Mouse (Mus musculus) MEL (cell line): ENCODE data around the gene Gmppb. TPM values are rescaled to one million over a fixed set of nuclear protein-coding genes. Genes with fewer than 3 reads are reported as not detected.
A peak's percentile ranks its signal among the peaks of the same experiment; 100 is the strongest.

ENCODE experiments used
- DNase-seq: peaks from one replicate; pipeline ENCODE4 v3.0.0; 2011; ENCODE audit warnings: low read depth, low spot score
- H3K27ac ChIP-seq: 2 replicates; pipeline ENCODE4 v1.5.1; 2012; ENCODE audit warnings: low read depth, mild to moderate bottlenecking, control low read depth, low read length, moderate library complexity; ENCODE audit not compliant: control insufficient read depth
- H3K27me3 ChIP-seq, 2 experiments: fragments of 150-350 bp in 1 of 2; sonication (generic) in 1 of 2; 2 replicates each; pipeline ENCODE4 v1.6.1; 2012; ENCODE audit warnings: low read length in 2 of 2, mild to moderate bottlenecking in 2 of 2, improper control_type of control experiment in 1 of 2, moderate library complexity in 1 of 2; ENCODE audit not compliant: insufficient read depth in 2 of 2, control insufficient read depth in 1 of 2
- H3K36me3 ChIP-seq, 2 experiments: 2 replicates each; pipeline ENCODE4 v1.6.1; 2012 to 2014; ENCODE audit warnings: low read length in 2 of 2, improper control_type of control experiment in 1 of 2, inconsistent platforms in 1 of 2, mild to moderate bottlenecking in 1 of 2; ENCODE audit not compliant: insufficient read depth in 2 of 2, control insufficient read depth in 1 of 2
- H3K4me1 ChIP-seq, 2 experiments: fragments of 150-350 bp in 1 of 2; sonication (generic) in 1 of 2; 2 replicates each; pipeline ENCODE4 v1.6.1; 2012; ENCODE audit warnings: low read length in 2 of 2, improper control_type of control experiment in 1 of 2, mild to moderate bottlenecking in 1 of 2; ENCODE audit not compliant: insufficient read depth in 2 of 2, control insufficient read depth in 1 of 2
- H3K4me3 ChIP-seq, 2 experiments: fragments of 150-350 bp in 1 of 2; sonication (generic) in 1 of 2; 2 replicates each; pipeline ENCODE4 v1.5.1; 2012; ENCODE audit warnings: low read depth in 2 of 2, low read length in 2 of 2, mild to moderate bottlenecking in 2 of 2, moderate library complexity in 2 of 2, control low read depth in 1 of 2, improper control_type of control experiment in 1 of 2; ENCODE audit not compliant: control insufficient read depth in 1 of 2, insufficient read depth in 1 of 2
- H3K79me2 ChIP-seq: 2 replicates; pipeline ENCODE4 v1.6.1; 2012; ENCODE audit warnings: mild to moderate bottlenecking, low read length, moderate library complexity; ENCODE audit not compliant: control insufficient read depth, poor library complexity, insufficient read depth
- H3K9ac ChIP-seq: 2 replicates; pipeline ENCODE4 v1.6.1; 2012; ENCODE audit warnings: low read depth, mild to moderate bottlenecking, control low read depth, low read length, moderate library complexity; ENCODE audit not compliant: control insufficient read depth, poor library complexity, severe bottlenecking
- H3K9me3 ChIP-seq: fragments of 150-350 bp; sonication (generic); replicated peaks from 2 replicates; pipeline ENCODE4 v1.6.1; 2012; ENCODE audit warnings: mild to moderate bottlenecking, low read length, improper control_type of control experiment, moderate library complexity; ENCODE audit not compliant: insufficient read depth
- ELF1 ChIP-seq: IDR thresholded peaks from 2 replicates; pipeline ENCODE4 v1.6.1; 2014; ENCODE audit warnings: low read depth, mild to moderate bottlenecking, inconsistent platforms, low read length, improper control_type of control experiment, moderate library complexity
- GATA1 ChIP-seq: IDR thresholded peaks from 2 replicates; pipeline ENCODE4 v1.6.1; 2011; ENCODE audit warnings: low read depth, low read length, improper control_type of control experiment
- JUND ChIP-seq: IDR thresholded peaks from 2 replicates; pipeline ENCODE4 v1.6.1; 2011; ENCODE audit warnings: low read depth, mild to moderate bottlenecking, improper control_type of control experiment, low read length
- MAZ ChIP-seq: IDR thresholded peaks from 2 replicates; pipeline ENCODE4 v1.6.1; 2012; ENCODE audit warnings: low read depth, mild to moderate bottlenecking, inconsistent platforms, low read length, improper control_type of control experiment
- MYB ChIP-seq: IDR thresholded peaks from 2 replicates; pipeline ENCODE4 v1.6.1; 2011; ENCODE audit warnings: mild to moderate bottlenecking, low read depth, low read length, improper control_type of control experiment
- MYC ChIP-seq: IDR thresholded peaks from 2 replicates; pipeline ENCODE4 v1.6.1; 2011; ENCODE audit warnings: low read depth, mild to moderate bottlenecking, low read length, improper control_type of control experiment, moderate library complexity
- NRF1 ChIP-seq: IDR thresholded peaks from 2 replicates; pipeline ENCODE4 v1.6.1; 2014; ENCODE audit warnings: low read depth, mild to moderate bottlenecking, inconsistent platforms, low read length, improper control_type of control experiment, moderate library complexity; ENCODE audit not compliant: poor library complexity, insufficient read depth, severe bottlenecking
- POLR2AphosphoS2 ChIP-seq: IDR thresholded peaks from 2 replicates; pipeline ENCODE4 v1.6.1; 2011; ENCODE audit warnings: low read length, improper control_type of control experiment
- POLR2AphosphoS5 ChIP-seq: IDR thresholded peaks from 2 replicates; pipeline ENCODE4 v1.6.1; 2012; ENCODE audit warnings: low read depth, borderline replicate concordance, mild to moderate bottlenecking, inconsistent platforms, low read length, moderate library complexity, mixed read lengths
- SMC3 ChIP-seq: IDR thresholded peaks from 2 replicates; pipeline ENCODE4 v1.6.1; 2011; ENCODE audit warnings: low read depth, low read length, improper control_type of control experiment
- TBP ChIP-seq: IDR thresholded peaks from 2 replicates; pipeline ENCODE4 v1.8.0; 2011; ENCODE audit warnings: low read depth, low read length, improper control_type of control experiment
- ZMIZ1 ChIP-seq: IDR thresholded peaks from 2 replicates; pipeline ENCODE4 v1.6.1; 2012; ENCODE audit warnings: low read depth, mild to moderate bottlenecking, inconsistent platforms, low read length, improper control_type of control experiment, moderate library complexity
- polyA plus RNA-seq, 2 experiments: library from polyadenylated mRNA; stranded (reverse) in 1 of 2; unstranded in 1 of 2; fragments of >175 nt in 1 of 2; fragments of >200 nt in 1 of 2; gene quantifications; 2 replicates each; pipeline versions ENCODE4 v1.2.1 to v1.2.4; 2012; ENCODE audit warnings: low replicate concordance in 2 of 2, low read depth in 1 of 2; ENCODE audit not compliant: insufficient read length in 2 of 2, insufficient read depth in 1 of 2, missing spikeins in 1 of 2
- total RNA-seq: library from RNA; depleted of rRNA; stranded (reverse); fragments of 300-350 nt; gene quantifications from 2 replicates; pipeline ENCODE4 v1.2.3, GENCODE M21; 2012

The Gmppb gene
- total and polyA plus RNA-seq, 3 experiments: 26.2 to 38.1 TPM; not detected in 1

DNA sequence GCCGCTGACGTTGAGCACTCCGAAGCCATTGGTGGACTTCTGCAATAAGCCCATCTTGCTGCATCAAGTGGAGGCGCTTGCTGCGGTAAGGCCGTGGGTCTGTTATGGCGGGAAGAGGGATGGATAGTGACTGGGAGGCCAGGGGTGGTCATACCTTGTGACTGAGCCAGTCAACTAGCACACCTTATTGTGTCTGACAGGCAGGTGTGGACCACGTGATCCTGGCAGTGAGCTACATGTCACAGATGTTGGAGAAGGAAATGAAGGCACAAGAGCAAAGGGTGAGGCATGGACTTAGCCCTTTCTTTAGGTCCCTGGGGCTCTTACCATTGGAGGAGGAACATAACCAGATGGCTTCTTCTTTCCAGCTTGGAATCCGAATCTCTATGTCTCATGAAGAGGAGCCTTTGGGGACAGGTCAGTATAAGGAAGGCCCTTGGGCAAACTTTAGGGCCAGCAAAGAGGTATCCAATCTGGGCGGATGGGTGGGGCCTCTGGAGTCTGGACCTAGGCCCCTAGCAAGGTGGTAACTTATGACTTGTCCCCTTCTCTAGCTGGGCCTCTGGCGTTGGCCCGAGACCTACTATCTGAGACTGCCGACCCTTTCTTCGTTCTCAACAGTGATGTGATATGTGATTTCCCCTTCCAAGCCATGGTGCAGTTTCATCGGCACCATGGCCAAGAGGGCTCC, 664 bp downstream of the Gmppb start:
- no peak for DNase-seq
- no peaks in the 10 kb centered on the region for H3K27me3 ChIP-seq
- peak overlapping the region; percentile 44 for H3K27ac ChIP-seq
- TF ChIP-seq SMC3 (peak; percentile 10; the same call in 1 of the 2 replicates), NRF1 (no peak), ZMIZ1 (0 out of 2 replicates have a peak, but pooled peaks have one; percentile 41), POLR2AphosphoS5 (peak; percentile 71; the same call in 1 of the 2 replicates), GATA1 (no peak)
- H3K9me3 ChIP-seq: no peaks in the 10 kb centered on the region
- H3K4me3 ChIP-seq: peak overlapping the region; percentile 89 to 98
- peak overlapping the region; percentile 89 for H3K9ac ChIP-seq
- peaks cover 10% of the 10 kb centered on the region for H3K79me2 ChIP-seq
- H3K36me3 ChIP-seq: peaks cover 0 to 6% of the 10 kb centered on the region in 2 experiments; a peak in 2 of 4 replicates
- peaks cover 2 to 17% of the 10 kb centered on the region in 2 experiments for H3K4me1 ChIP-seq

- H3K9ac ChIP-seq: no peak overlapping the region
- DNase-seq: no peak
- no peak overlapping the region for H3K27ac ChIP-seq
- H3K4me3 ChIP-seq: no peak overlapping the region
- no peaks in the 10 kb centered on the region for H3K27me3 ChIP-seq
- TF ChIP-seq ELF1: no peak
- no peak for TF ChIP-seq JUND
- no peak for TF ChIP-seq SMC3
- peak; percentile 40; the same call in 1 of the 2 replicates for TF ChIP-seq POLR2AphosphoS2
- no peak for TF ChIP-seq TBP
- no peak for TF ChIP-seq MYC
- no peak for TF ChIP-seq NRF1
- no peak for TF ChIP-seq MAZ
- TF ChIP-seq, all 39 proteins: peak for 1
- Histone ChIP-seq H3K79me2 (peaks cover 10% of the 10 kb centered on the region), H3K9me3 (no peaks in the 10 kb centered on the region), H3K36me3 (peaks cover 0 to 6% of the 10 kb centered on the region in 2 experiments; a peak in 2 of 4 replicates), H3K4me1 (peaks cover 2 to 17% of the 10 kb centered on the region in 2 experiments)
These were observed 2.3 kb downstream of the Gmppb start for GRCm38 (mm10) chr9:108051184-108051930.

DNA sequence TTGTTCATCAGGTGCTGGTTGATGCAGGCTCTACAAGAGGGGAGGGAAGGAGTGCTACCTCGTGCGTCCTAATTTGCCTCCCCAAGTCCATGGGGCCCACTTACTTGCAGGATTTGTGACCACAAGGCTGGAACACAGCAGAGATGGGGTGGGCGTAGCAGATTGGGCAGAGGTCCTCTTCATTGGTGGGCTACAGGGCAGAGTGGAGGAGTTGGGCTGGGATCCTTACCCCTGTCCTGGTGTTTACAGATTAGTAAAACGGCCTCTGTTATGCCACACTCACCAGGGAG, 2.8 kb downstream of the Gmppb start:
- Histone ChIP-seq H3K9ac (no peak overlapping the region), H3K9me3 (no peaks in the 10 kb centered on the region), H3K27me3 (no peaks in the 10 kb centered on the region), H3K4me3 (no peak overlapping the region), H3K27ac (no peak overlapping the region), H3K79me2 (peaks cover 10% of the 10 kb centered on the region), H3K4me1 (peaks cover 2 to 17% of the 10 kb centered on the region in 2 experiments), H3K36me3 (peaks cover 0 to 6% of the 10 kb centered on the region in 2 experiments; a peak in 2 of 4 replicates)
- TF ChIP-seq POLR2AphosphoS2 (0 out of 2 replicates have a peak, but pooled peaks have one; percentile 17), MYB (no peak), SMC3 (0 out of 2 replicates have a peak, but pooled peaks have one; percentile 10), POLR2AphosphoS5 (no peak), JUND (no peak)
- no peak for DNase-seq
